Mouse (Mus musculus) inflammation-experienced regulatory T-cells, adult 6 months (primary cell): ENCODE data around the gene Gas7. TPM values are rescaled to one million over a fixed set of nuclear protein-coding genes. Genes with fewer than 3 reads are reported as not detected.

Experiments used
- ATAC-seq: one replicate; pipeline ENCODE4 v1.8.0; 2017
- polyA plus RNA-seq, 3 experiments: library from polyadenylated mRNA; unstranded; fragments of 100-300 nt; shearing (Covaris generic); gene quantifications; one replicate each; pipeline ENCODE4 v1.2.1; 2017

Gene Gas7
- polyA plus RNA-seq, 3 experiments from 2014 or later, result 0.09 to 12.6 TPM; not detected in 1

- ATAC-seq, result no peak
Observed at GRCm38 (mm10) chr11:67489647-67490175, 34.5 kb downstream of the Gas7 start.

GRCm38 (mm10) chr11:67496796-67497195 is 41.6 kb downstream of the Gas7 start:
- no peak for ATAC-seq

GRCm38 (mm10) chr11:67500115-67500514 is 44.9 kb downstream of the Gas7 start:
- ATAC-seq, result no peak

- ATAC-seq, result no peak
Observed at GRCm38 (mm10) chr11:67501468-67502244, 46.4 kb downstream of the Gas7 start.

- ATAC-seq, result no peak
Observed at GRCm38 (mm10) chr11:67509219-67509876, 54.1 kb downstream of the Gas7 start.

GRCm38 (mm10) chr11:67510831-67511230 is 55.6 kb downstream of the Gas7 start:
- no peak for ATAC-seq

- no peak for ATAC-seq
Observed at GRCm38 (mm10) chr11:67513001-67513400, 57.8 kb downstream of the Gas7 start.

GRCm38 (mm10) chr11:67514401-67514800 is 59.2 kb downstream of the Gas7 start:
- no peak for ATAC-seq

- ATAC-seq, result no peak
Observed at GRCm38 (mm10) chr11:67515020-67515911, 60.0 kb downstream of the Gas7 start.

GRCm38 (mm10) chr11:67515912-67516305 is 60.7 kb downstream of the Gas7 start:
- ATAC-seq, result no peak

- ATAC-seq, result no peak
Observed at GRCm38 (mm10) chr11:67517748-67518147, 62.5 kb downstream of the Gas7 start.

- no peak for ATAC-seq
Observed at GRCm38 (mm10) chr11:67518985-67519384, 63.7 kb downstream of the Gas7 start.

GRCm38 (mm10) chr11:67522671-67523070 is 67.4 kb downstream of the Gas7 start:
- ATAC-seq, result no peak

GRCm38 (mm10) chr11:67523806-67524205 is 68.6 kb downstream of the Gas7 start:
- no peak for ATAC-seq

- no peak for ATAC-seq
Observed at GRCm38 (mm10) chr11:67524731-67525130, 69.5 kb downstream of the Gas7 start.

GRCm38 (mm10) chr11:67525841-67526240 is 70.6 kb downstream of the Gas7 start:
- ATAC-seq, result no peak

- no peak for ATAC-seq
Observed at GRCm38 (mm10) chr11:67526621-67527545, 71.6 kb downstream of the Gas7 start.

- no peak for ATAC-seq
Observed at GRCm38 (mm10) chr11:67531286-67531685, 76.0 kb downstream of the Gas7 start.

- no peak for ATAC-seq
Observed at GRCm38 (mm10) chr11:67531926-67532565, 76.8 kb downstream of the Gas7 start.

- ATAC-seq, result no peak
Observed at GRCm38 (mm10) chr11:67532728-67533127, 77.5 kb downstream of the Gas7 start.

- no peak for ATAC-seq
Observed at GRCm38 (mm10) chr11:67533151-67533550, 77.9 kb downstream of the Gas7 start.
